ENCODE assay signal across 8 mouse cellular contexts in genomic region chr15:84681455-84682193, GRCm38 (mm10). TPM values are rescaled to one million over a fixed set of nuclear protein-coding genes. Genes with fewer than 3 reads are reported as not detected.
DNase-seq lines count a peak whose midpoint lies in the region; ATAC-seq and TF ChIP-seq lines count a peak whose summit lies in the region.

No protein-coding gene starts in this region.

- H3K36me3 ChIP-seq in kidney, embryonic 14.5 days (ENCODE audit: control insufficient read depth, insufficient read depth, low read length), result peaks cover 3% of the 10 kb centered on the region; the same call in 1 of the 2 replicates
- H3K36me3 ChIP-seq in testis, adult 2 months (ENCODE audit: control insufficient read depth, insufficient read depth, low read length), result no peaks in the 10 kb centered on the region

- TF ChIP-seq POLR2A in cerebellum, adult 2 months (IDR thresholded peaks at IDR 0.05; ENCODE audit: borderline replicate concordance, insufficient read depth, low read length), result no peak
- TF ChIP-seq POLR2A in testis, adult 2 months (IDR thresholded peaks at IDR 0.05; ENCODE audit: control insufficient read depth, low read depth, low read length), result no peak

- H3K4me2 ChIP-seq in kidney, embryonic 14.5 days (replicated peaks; ENCODE audit: low read depth, low read length), result peak overlapping the region; percentile 78

- no peaks in the 10 kb centered on the region for H3K4me1 ChIP-seq in cerebellum, adult 2 months (ENCODE audit: control insufficient read depth, insufficient read depth, low read length)
- peaks cover 35% of the 10 kb centered on the region for H3K4me1 ChIP-seq in kidney, embryonic 14.5 days (ENCODE audit: control insufficient read depth, insufficient read depth, low read length)
- peaks cover 14% of the 10 kb centered on the region for H3K4me1 ChIP-seq in testis, adult 2 months (ENCODE audit: control insufficient read depth, insufficient read depth, low read length)

- H3K9ac ChIP-seq in kidney, embryonic 14.5 days (ENCODE audit: low read depth, low read length), result peak overlapping the region; percentile 82

- ATAC-seq in common myeloid progenitor, adult 5-6 weeks (replicated peaks; ENCODE audit: low read depth, poor library complexity, severe bottlenecking), result peak; percentile 8; the same call in 1 of the 2 replicates
- ATAC-seq in kidney, embryonic 14.5 days (ENCODE audit: low FRiP score, low TSS enrichment), result peak; percentile 79

- peaks cover 3% of the 10 kb centered on the region; the same call in 1 of the 2 replicates for H3K27me3 ChIP-seq in cerebellum, adult 2 months (ENCODE audit: control insufficient read depth, insufficient read depth, low read length)
- no peaks in the 10 kb centered on the region for H3K27me3 ChIP-seq in kidney, embryonic 14.5 days (ENCODE audit: control insufficient read depth, insufficient read depth, low read length)
- H3K27me3 ChIP-seq in testis, adult 2 months (ENCODE audit: control insufficient read depth, insufficient read depth, low read length), result no peaks in the 10 kb centered on the region

- H3K9me3 ChIP-seq in kidney, embryonic 14.5 days (ENCODE audit: control insufficient read depth, low read length), result no peaks in the 10 kb centered on the region

- no peak overlapping the region for H3K4me3 ChIP-seq in cerebellum, adult 2 months (replicated peaks; ENCODE audit: insufficient read depth, low read depth, low read length)
- peak overlapping the region; percentile 88 for H3K4me3 ChIP-seq in kidney, embryonic 14.5 days (ENCODE audit: low read length)
- H3K4me3 ChIP-seq in testis, adult 2 months (ENCODE audit: control insufficient read depth, low read depth, low read length), result peak overlapping the region; percentile 81

- 2% methylated on average over 20 of the region's 31 CpGs for WGBS in cerebellum, adult 2 months
- WGBS in kidney, embryonic 14.5 days, result 2% methylated on average over 29 of the region's 31 CpGs

- TF ChIP-seq CTCF in cerebellum, adult 2 months (IDR thresholded peaks at IDR 0.05; ENCODE audit: borderline replicate concordance, insufficient read depth, low read depth, low read length), result no peak
- no peak for TF ChIP-seq CTCF in testis, adult 2 months (IDR thresholded peaks at IDR 0.05; ENCODE audit: control insufficient read depth, insufficient read depth, insufficient replicate concordance, low read depth, low read length)

- H3K27ac ChIP-seq in cerebellum, adult 2 months (ENCODE audit: insufficient read depth, low read length), result no peak overlapping the region
- H3K27ac ChIP-seq in kidney, embryonic 14.5 days (ENCODE audit: low read depth, low read length), result peak overlapping the region; percentile 82
- peak overlapping the region; percentile 12; the same call in 1 of the 2 replicates for H3K27ac ChIP-seq in testis, adult 2 months (ENCODE audit: control insufficient read depth, insufficient read depth, low read depth, low read length)

- DNase-seq in cerebellum, postnatal 10 days, result peak; percentile 70 to 77
- DNase-seq in cerebellum, adult 2 months, result no peak
- DNase-seq in heart, adult 8-10 months (ENCODE audit: low spot score), result peak; percentile 31
- peak; percentile 50 for DNase-seq in lung, postnatal 36 days
- no peak for DNase-seq in c-Kit-positive CD71-positive TER-119-positive erythroid progenitor cells, embryonic 14.5 days (ENCODE audit: low spot score)

RNA-seq across cellular contexts. Expression of gene Prr5, which starts 12.2 kb away (rescaled TPM):
- polyA plus RNA-seq in cerebellum, adult 2 months (2012; rRNA removed), result 13.5 and 14.9 TPM in 2 replicates
- 6.3 and 6.6 TPM in 2 replicates for total RNA-seq in common myeloid progenitor, adult 5-6 weeks (2017)
- total RNA-seq in heart, adult 8-10 months (2022), result 1 to 10 TPM; 2.5 to 4.3 (median 3.1) TPM
- polyA plus RNA-seq in kidney, embryonic 14.5 days (2014; fragmentation: Nextera tagmentation; extraction: Ambion mirVana), result 27.2 and 34.8 TPM in 2 replicates
- 13.0 and 13.4 TPM in 2 replicates for polyA plus RNA-seq in testis, adult 2 months (2012; rRNA removed)

RNA-seq across cellular contexts. Expression of gene Arhgap8, which starts 38.2 kb away (rescaled TPM):
- polyA plus RNA-seq in cerebellum, adult 2 months (2012; rRNA removed), result 0.18 and 0.27 TPM in 2 replicates
- total RNA-seq in common myeloid progenitor, adult 5-6 weeks (2017), result not detected in 2 replicates
- 1 to 10 TPM in 2 of 4 experiments, under 1 TPM in 2; 0.83 to 1.3 (median 1.0) TPM for total RNA-seq in heart, adult 8-10 months (2022)
- polyA plus RNA-seq in kidney, embryonic 14.5 days (2014; fragmentation: Nextera tagmentation; extraction: Ambion mirVana), result 8.7 and 10.2 TPM in 2 replicates
- polyA plus RNA-seq in testis, adult 2 months (2012; rRNA removed), result 3.1 and 3.7 TPM in 2 replicates

Comparison
In these comparisons a context has a peak if more than half of its experiments do, and no peak if none do; other contexts are left out.
1. DNase-seq: peak in cerebellum, postnatal 10 days (2 of 2), heart, adult 8-10 months (single experiment) and lung, postnatal 36 days (single experiment); none in cerebellum, adult 2 months (0 of 2) and c-Kit-positive CD71-positive TER-119-positive erythroid progenitor cells, embryonic 14.5 days (single experiment).